Mouse (Mus musculus) liver, embryonic 12.5 days (tissue): ENCODE measurements at regions not wholly inside any gene's neighbourhood (a gene's known extent, or its start where the extent isn't known, plus 50 kb on each side); places are given as distances from the start of the nearest gene placed in this dataset.

ENCODE experiments used
- ATAC-seq: fragments of 200-750 bp; cut with Nextera tagmentation; 2 replicates; pipeline ENCODE4 v1.8.0; 2017; ENCODE audit warnings: moderate number of reproducible peaks, mild to moderate bottlenecking, moderate library complexity
- H3K27ac ChIP-seq: fragments of 300-500 bp; sonication (generic); 2 replicates; pipeline ENCODE4 v1.5.1; 2016; ENCODE audit warnings: mild to moderate bottlenecking
- H3K27me3 ChIP-seq: fragments of 300-500 bp; sonication (generic); replicated peaks from 2 replicates; pipeline ENCODE4 v1.6.1; 2016; ENCODE audit warnings: mild to moderate bottlenecking, moderate library complexity
- H3K36me3 ChIP-seq: fragments of 300-500 bp; sonication (generic); 2 replicates; pipeline ENCODE4 v1.6.1; 2016; ENCODE audit warnings: mild to moderate bottlenecking, moderate library complexity
- H3K4me1 ChIP-seq: fragments of 300-500 bp; sonication (generic); 2 replicates; pipeline ENCODE4 v1.6.1; 2016
- H3K4me2 ChIP-seq: fragments of 300-500 bp; sonication (generic); 2 replicates; pipeline ENCODE4 v1.6.1; 2016; ENCODE audit warnings: mild to moderate bottlenecking, moderate library complexity
- H3K4me3 ChIP-seq: fragments of 300-500 bp; sonication (generic); 2 replicates; pipeline ENCODE4 v1.5.1; 2016; ENCODE audit warnings: mild to moderate bottlenecking, moderate library complexity
- H3K9ac ChIP-seq: fragments of 300-500 bp; sonication (generic); 2 replicates; pipeline ENCODE4 v1.6.1; 2016; ENCODE audit warnings: mild to moderate bottlenecking, moderate library complexity
- H3K9me3 ChIP-seq: fragments of 300-500 bp; sonication (generic); replicated peaks from 2 replicates; pipeline ENCODE4 v1.6.1; 2016; ENCODE audit warnings: mild to moderate bottlenecking, moderate library complexity
- WGBS: fragments of 180-500 bp; shearing (Covaris S2); methylation state at CpG from one replicate; pipeline ENCODE4 v1.1.7; 2016; ENCODE audit not compliant: insufficient replicate concordance; 5-methylcytosine and 5-hydroxymethylcytosine counted together

DNA sequence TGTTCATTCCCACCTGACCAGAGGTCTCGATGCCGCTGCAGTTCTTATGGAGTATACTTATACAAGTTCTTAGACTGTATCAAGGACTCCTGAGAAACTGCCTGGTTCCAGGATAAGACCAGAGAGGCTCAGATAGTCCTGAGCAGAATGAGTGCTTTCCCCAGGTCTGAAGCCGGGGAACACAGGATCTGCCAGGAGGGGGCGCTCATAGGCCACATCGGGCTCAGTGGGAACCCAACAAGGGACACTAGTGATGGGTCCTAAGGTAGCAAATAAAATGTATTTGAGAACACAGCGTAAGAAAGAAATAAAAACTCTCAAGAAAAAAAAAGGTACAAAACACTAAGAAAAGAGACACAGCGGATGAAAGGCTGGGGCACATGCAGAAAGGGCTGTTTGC is 454.0 kb upstream of the Zdhhc25 start:
- no peak overlapping the region for H3K27ac ChIP-seq
- H3K27me3 ChIP-seq: no peaks in the 10 kb centered on the region
- no peak overlapping the region for H3K4me2 ChIP-seq
- no peaks in the 10 kb centered on the region; the same call in 1 of the 2 replicates for H3K9me3 ChIP-seq
- WGBS: 42% methylated on average over 7 of the region's 7 CpGs
- H3K9ac ChIP-seq: no peak overlapping the region
- no peak overlapping the region for H3K4me3 ChIP-seq
- no peaks in the 10 kb centered on the region for H3K36me3 ChIP-seq
- ATAC-seq: no peak
- H3K4me1 ChIP-seq: no peaks in the 10 kb centered on the region

DNA sequence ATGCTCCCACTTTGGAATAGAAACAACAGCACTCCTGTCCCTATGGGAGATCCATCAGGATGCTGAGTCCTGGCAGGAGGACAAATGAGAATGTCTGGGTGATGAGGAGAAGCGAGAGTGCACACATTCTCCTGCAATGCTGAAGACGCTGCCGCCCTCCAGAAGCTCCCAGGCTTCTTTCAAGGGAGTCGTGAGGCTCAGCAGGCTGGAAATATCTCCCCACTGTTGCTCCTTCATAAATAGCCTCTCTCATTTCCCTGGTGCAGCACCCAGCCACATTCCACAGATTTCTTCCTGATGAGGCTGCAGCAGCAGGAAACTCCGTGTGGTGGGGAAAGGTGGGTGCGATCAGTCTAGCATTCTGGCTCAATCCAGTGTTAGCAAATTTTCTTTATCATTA is 448.9 kb upstream of the Zdhhc25 start:
- Histone ChIP-seq H3K27ac (no peak overlapping the region), H3K4me1 (no peaks in the 10 kb centered on the region), H3K4me3 (no peak overlapping the region), H3K36me3 (no peaks in the 10 kb centered on the region), H3K9me3 (no peaks in the 10 kb centered on the region; the same call in 1 of the 2 replicates), H3K9ac (no peak overlapping the region), H3K27me3 (no peaks in the 10 kb centered on the region), H3K4me2 (no peak overlapping the region)
- ATAC-seq: no peak
- WGBS: 72% methylated on average over 6 of the region's 6 CpGs

DNA sequence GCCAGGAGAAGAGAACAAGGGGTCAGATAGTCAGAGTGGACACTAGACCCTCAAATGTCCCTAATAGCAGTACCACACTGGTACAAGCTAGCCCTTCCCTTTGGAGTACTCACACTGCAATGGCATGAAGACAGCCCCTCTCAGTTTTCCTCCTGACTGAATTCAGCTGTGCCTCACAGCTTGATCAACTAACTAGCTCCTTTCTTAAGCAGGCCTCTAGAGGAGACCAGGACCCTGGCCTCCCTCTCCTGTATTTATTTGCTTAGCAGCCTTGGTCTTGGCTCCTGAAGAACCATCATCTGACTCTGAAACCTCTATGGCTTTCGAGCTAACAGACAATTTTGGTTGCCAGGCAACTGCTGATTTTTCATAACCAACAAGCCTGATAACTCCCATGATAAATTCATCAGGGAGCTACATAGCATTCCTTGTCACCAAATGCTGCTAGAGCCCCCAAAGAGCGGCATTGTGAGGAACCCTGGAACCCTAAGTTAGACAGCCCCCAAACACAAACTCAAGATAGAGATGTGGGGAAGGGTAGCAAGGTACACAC is 440.4 kb upstream of the Zdhhc25 start:
- Histone ChIP-seq H3K27me3 (no peaks in the 10 kb centered on the region), H3K9me3 (0 out of 2 replicates have a peak, but pooled peaks cover 4% of the 10 kb centered on the region), H3K27ac (no peak overlapping the region), H3K4me2 (no peak overlapping the region), H3K4me1 (no peaks in the 10 kb centered on the region), H3K36me3 (no peaks in the 10 kb centered on the region), H3K4me3 (no peak overlapping the region), H3K9ac (no peak overlapping the region)
- ATAC-seq: no peak
- WGBS: 59% methylated on average over 2 of the region's 2 CpGs

DNA sequence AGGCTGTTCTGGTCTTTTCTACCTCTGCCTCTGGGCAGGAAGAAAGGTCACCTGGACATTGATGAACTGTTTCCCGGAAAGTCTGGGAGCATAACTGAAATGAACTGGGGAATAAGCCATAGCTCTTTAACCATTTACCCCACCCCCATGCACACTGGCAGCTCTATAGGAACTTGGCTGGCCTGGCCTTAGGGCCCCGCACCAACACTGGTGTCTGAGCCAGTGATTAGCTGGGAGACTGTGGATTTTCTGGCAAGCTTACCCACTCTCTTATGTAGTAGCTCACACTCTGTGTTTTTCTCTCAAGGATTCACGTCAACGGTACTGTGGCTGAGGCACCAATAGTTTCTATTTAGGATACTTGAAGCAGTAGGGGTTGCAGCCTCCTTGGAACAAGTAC is 439.8 kb upstream of the Zdhhc25 start:
- WGBS: 65% methylated on average over 4 of the region's 4 CpGs
- no peak overlapping the region for H3K27ac ChIP-seq
- no peak for ATAC-seq

DNA sequence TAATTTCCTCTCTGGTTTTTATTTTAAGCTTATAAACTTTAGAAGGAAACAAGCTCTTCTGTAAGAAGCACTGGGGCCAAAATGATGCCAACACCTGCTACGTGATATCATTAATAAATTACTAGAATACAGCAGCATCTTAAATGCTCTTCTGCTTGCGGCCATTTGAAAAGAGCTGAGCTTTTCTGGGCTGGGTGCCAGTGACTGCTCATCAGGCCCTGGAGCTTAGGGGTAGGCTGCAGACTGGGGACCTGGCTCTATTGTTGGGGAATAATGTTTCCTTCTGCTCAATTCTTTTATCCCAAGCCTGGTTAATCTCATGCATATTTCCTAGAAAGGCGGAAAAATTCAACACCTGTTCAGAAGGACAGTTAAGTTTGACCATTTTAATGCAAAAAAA is 436.7 kb upstream of the Zdhhc25 start:
- H3K9ac ChIP-seq: no peak overlapping the region
- no peak for ATAC-seq
- H3K9me3 ChIP-seq: 0 out of 2 replicates have a peak, but pooled peaks cover 7% of the 10 kb centered on the region
- no peaks in the 10 kb centered on the region for H3K27me3 ChIP-seq
- no peak overlapping the region for H3K4me2 ChIP-seq
- no peak overlapping the region for H3K4me3 ChIP-seq
- no peak overlapping the region for H3K27ac ChIP-seq
- WGBS: 67% methylated on average over 3 of the region's 3 CpGs
- no peaks in the 10 kb centered on the region for H3K36me3 ChIP-seq
- H3K4me1 ChIP-seq: no peaks in the 10 kb centered on the region

More for the DNA sequence above, 439.8 kb upstream of the Zdhhc25 start:
- no peaks in the 10 kb centered on the region for H3K27me3 ChIP-seq
- no peaks in the 10 kb centered on the region for H3K36me3 ChIP-seq
- no peak overlapping the region for H3K4me2 ChIP-seq
- H3K4me3 ChIP-seq: no peak overlapping the region
- H3K9me3 ChIP-seq: 0 out of 2 replicates have a peak, but pooled peaks cover 7% of the 10 kb centered on the region
- no peak overlapping the region for H3K9ac ChIP-seq
- no peaks in the 10 kb centered on the region for H3K4me1 ChIP-seq

DNA sequence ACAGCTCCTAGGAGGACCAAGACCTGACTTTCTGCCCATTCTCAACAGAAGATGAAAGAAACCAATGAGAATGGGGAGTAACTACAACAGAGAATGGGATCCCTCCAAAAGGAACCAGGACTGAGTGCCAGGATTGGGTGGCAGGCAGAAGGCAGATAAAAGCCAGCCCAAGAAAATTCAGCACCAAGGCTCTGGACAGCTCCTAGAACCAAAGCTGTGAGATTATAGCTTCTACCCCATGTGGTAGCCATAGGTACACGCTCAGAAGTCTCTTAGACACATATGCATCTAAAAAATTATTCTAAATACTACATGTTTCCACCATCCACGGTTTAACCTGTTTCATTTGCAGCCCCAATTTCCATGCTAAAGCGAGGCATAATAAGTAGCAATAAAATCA is 425.8 kb upstream of the Zdhhc25 start:
- H3K36me3 ChIP-seq: no peaks in the 10 kb centered on the region
- no peaks in the 10 kb centered on the region for H3K4me1 ChIP-seq
- H3K4me3 ChIP-seq: no peak overlapping the region
- H3K27ac ChIP-seq: no peak overlapping the region
- no peak for ATAC-seq
- 0 out of 2 replicates have a peak, but pooled peaks cover 12% of the 10 kb centered on the region for H3K9me3 ChIP-seq
- H3K9ac ChIP-seq: no peak overlapping the region
- WGBS: 30% methylated on average over 3 of the region's 3 CpGs
- no peaks in the 10 kb centered on the region for H3K27me3 ChIP-seq
- no peak overlapping the region for H3K4me2 ChIP-seq

DNA sequence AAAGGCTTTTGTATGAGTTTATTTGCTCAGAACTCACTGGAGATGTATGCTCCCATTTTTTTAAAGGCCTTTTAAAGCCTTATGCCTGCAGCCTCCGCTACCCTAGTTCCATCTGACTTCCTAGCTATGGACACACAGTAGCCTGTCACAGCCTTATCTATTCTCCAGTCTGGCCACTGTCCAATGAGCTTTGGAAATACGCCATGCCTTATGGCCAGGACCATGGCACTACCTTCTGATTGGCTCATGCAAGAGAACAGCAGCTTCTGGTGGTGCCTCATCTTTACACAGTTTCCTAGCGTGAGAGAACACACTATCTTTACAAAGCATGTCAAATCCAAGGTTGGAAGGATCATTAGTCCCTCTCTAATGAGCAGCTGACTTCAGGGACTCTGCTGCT is 424.1 kb upstream of the Zdhhc25 start:
- H3K9ac ChIP-seq: no peak overlapping the region
- no peaks in the 10 kb centered on the region for H3K4me1 ChIP-seq
- H3K4me3 ChIP-seq: no peak overlapping the region

DNA sequence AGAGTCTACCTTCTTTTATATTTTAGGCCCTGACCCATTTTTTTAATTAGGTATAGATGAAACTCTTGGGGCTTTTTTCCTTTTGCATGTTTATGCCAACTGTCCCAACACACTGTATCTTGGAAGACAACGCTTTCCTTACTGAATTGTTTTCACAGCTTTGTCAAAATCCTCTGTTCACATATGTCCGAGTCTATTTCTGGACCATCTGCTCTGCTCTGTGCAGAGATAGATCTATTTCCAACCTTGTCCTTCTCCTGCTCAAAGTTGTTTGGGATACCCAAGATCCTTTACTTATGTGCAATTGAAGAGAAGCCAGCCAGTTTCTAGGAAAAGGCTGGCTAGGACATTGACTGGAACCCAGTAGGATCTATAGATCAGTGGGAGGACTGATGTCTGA is 403.6 kb upstream of the Zdhhc25 start:
- Histone ChIP-seq H3K9ac (no peak overlapping the region), H3K9me3 (0 out of 2 replicates have a peak, but pooled peaks cover 9% of the 10 kb centered on the region), H3K4me3 (no peak overlapping the region), H3K27ac (no peak overlapping the region), H3K27me3 (no peaks in the 10 kb centered on the region), H3K36me3 (no peaks in the 10 kb centered on the region), H3K4me1 (no peaks in the 10 kb centered on the region), H3K4me2 (no peak overlapping the region)
- WGBS: 74% methylated on average over 2 of the region's 2 CpGs
- ATAC-seq: no peak

More for the DNA sequence above, 424.1 kb upstream of the Zdhhc25 start:
- Histone ChIP-seq H3K4me2 (no peak overlapping the region), H3K27ac (no peak overlapping the region), H3K27me3 (no peaks in the 10 kb centered on the region), H3K9me3 (peaks cover 21% of the 10 kb centered on the region), H3K36me3 (no peaks in the 10 kb centered on the region)
- 43% methylated on average over 3 of the region's 3 CpGs for WGBS
- no peak for ATAC-seq

DNA sequence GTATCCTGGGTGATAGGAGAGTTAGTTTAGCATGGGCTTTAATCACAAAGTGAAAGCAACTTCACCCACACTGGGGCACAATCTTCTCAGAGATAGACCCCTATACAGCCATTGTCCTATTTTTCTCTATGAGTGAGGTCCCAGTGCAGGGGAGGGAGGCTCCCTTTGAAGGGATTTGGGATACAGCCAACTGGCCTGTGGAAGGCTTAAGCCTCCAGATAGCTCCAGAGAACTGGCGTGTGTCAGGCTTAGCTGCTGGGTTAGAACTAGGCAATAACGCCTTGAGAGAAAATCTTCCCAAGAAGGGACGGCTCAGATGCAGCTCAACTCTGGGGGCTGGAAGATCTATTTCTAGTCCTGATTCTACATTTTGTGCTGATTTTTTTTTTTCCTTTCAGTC is 397.4 kb upstream of the Zdhhc25 start:
- 67% methylated on average over 3 of the region's 3 CpGs for WGBS
- Histone ChIP-seq H3K27me3 (no peaks in the 10 kb centered on the region), H3K4me3 (no peak overlapping the region), H3K4me2 (no peak overlapping the region), H3K4me1 (no peaks in the 10 kb centered on the region), H3K27ac (no peak overlapping the region), H3K9me3 (peaks cover 4% of the 10 kb centered on the region; the same call in 1 of the 2 replicates), H3K36me3 (no peaks in the 10 kb centered on the region), H3K9ac (no peak overlapping the region)
- no peak for ATAC-seq

DNA sequence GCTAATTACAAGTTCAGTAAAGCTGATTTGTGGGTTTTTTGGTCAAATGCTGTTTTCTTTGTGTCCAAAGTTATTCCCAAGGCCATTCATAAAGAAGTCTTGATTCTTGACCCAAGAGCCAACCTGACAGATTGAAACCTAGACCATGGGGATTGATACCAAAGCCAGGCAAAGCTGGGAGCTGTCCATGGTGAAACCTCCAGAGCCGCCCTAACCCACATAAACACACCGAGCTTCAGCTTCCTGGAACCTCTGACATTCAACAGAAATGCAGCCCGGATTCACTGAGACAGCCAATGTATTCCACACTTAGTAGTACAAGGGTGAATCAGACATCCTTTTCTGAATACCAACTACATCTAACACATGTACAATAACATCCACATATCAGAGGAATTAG is 386.7 kb upstream of the Zdhhc25 start:
- peaks cover 30% of the 10 kb centered on the region; the same call in 1 of the 2 replicates for H3K9me3 ChIP-seq
- no peak overlapping the region for H3K4me2 ChIP-seq
- no peak for ATAC-seq
- no peak overlapping the region for H3K9ac ChIP-seq
- H3K36me3 ChIP-seq: no peaks in the 10 kb centered on the region
- no peak overlapping the region for H3K4me3 ChIP-seq
- 33% methylated on average over 3 of the region's 3 CpGs for WGBS
- no peaks in the 10 kb centered on the region for H3K4me1 ChIP-seq
- no peak overlapping the region for H3K27ac ChIP-seq
- no peaks in the 10 kb centered on the region for H3K27me3 ChIP-seq

DNA sequence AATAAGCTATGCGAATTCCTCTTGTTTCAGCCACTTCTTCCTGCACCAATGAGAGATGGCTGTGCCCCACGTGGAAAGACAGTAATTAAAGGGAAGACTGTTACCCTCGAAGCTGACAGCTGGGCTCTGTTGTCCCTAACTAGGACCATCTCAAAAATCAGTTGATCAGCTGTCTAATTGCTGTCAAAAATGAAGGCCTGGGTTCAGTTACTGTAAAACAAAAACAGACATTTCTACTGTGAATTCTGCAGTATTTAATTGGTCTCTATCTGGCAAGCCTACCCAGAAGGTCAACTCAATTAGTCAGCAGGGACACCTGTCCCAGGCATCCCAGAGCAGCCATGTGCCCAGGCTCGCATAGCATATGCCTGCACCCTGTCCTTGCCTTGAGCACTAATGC is 385.8 kb upstream of the Zdhhc25 start:
- H3K27ac ChIP-seq: no peak overlapping the region
- no peak overlapping the region for H3K9ac ChIP-seq
- no peaks in the 10 kb centered on the region for H3K36me3 ChIP-seq
- no peak overlapping the region for H3K4me3 ChIP-seq
- no peaks in the 10 kb centered on the region for H3K4me1 ChIP-seq
- ATAC-seq: no peak
- peaks cover 23% of the 10 kb centered on the region; the same call in 1 of the 2 replicates for H3K9me3 ChIP-seq
- H3K27me3 ChIP-seq: no peaks in the 10 kb centered on the region
- no peak overlapping the region for H3K4me2 ChIP-seq
- 45% methylated on average over 4 of the region's 4 CpGs for WGBS

DNA sequence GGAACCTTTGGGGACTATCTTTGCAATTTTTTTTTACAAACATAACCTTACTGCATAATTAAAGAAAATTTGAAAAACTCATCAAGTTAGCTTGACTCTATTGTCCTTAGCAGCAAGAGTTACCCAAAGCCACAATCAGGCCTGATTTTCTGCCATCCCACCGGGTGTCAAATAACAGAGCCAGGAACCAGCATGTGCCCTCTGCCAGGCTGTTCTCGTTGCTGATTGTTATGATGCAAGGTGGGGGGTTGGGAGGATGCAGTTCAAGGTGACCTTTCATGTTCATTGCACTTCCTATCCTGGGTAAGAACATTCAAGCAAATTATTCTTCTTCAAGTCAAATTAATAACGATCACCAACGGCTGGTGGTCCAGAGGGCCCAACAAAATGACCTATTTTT is 370.6 kb upstream of the Zdhhc25 start:
- Histone ChIP-seq H3K27ac (no peak overlapping the region), H3K27me3 (no peaks in the 10 kb centered on the region), H3K4me3 (no peak overlapping the region), H3K4me1 (no peaks in the 10 kb centered on the region), H3K4me2 (no peak overlapping the region), H3K9ac (no peak overlapping the region), H3K36me3 (no peaks in the 10 kb centered on the region), H3K9me3 (peaks cover 19% of the 10 kb centered on the region)
- ATAC-seq: no peak
- 60% methylated on average over 4 of the region's 4 CpGs for WGBS

DNA sequence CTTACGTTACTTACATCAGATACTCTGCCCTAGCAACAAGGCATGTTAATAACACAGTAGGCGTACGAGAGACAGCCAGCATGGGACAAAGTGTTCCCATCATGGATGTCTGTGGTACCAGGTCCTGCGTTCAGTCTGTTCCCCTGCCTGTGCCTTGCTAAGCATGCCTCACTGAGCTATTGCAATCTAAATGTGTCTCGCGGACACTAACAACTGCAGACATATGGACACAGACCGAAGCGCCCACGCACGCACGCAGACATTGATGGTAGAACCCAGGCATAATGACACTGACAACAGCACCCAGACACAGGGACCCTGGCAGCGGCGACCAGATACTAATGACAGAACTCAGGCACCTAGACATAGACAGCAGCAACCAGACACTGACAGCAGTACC is 355.5 kb upstream of the Zdhhc25 start:
- WGBS: 82% methylated on average over 13 of the region's 13 CpGs
- ATAC-seq: no peak
- Histone ChIP-seq H3K27me3 (no peaks in the 10 kb centered on the region), H3K9ac (no peak overlapping the region), H3K9me3 (0 out of 2 replicates have a peak, but pooled peaks cover 8% of the 10 kb centered on the region), H3K4me2 (no peak overlapping the region), H3K27ac (no peak overlapping the region), H3K4me1 (no peaks in the 10 kb centered on the region), H3K36me3 (no peaks in the 10 kb centered on the region), H3K4me3 (no peak overlapping the region)
